Mouse (Mus musculus) heart, embryonic 16.5 days (tissue): ENCODE data around the gene Kbtbd2. TPM values are rescaled to one million over a fixed set of nuclear protein-coding genes. Genes with fewer than 3 reads are reported as not detected.

Experiments used
- ATAC-seq: fragments of 200-750 bp; cut with Nextera tagmentation; replicated peaks from 2 replicates; pipeline ENCODE4 v1.8.0; 2017; ENCODE audit warnings: moderate number of reproducible peaks; ENCODE audit not compliant: insufficient read depth, low FRiP score; ENCODE audit errors: extremely low read depth
- H3K27ac ChIP-seq: fragments of 300-500 bp; sonication (generic); 2 replicates; pipeline ENCODE4 v1.5.1; 2014; ENCODE audit warnings: mild to moderate bottlenecking, low read length, control low read depth, moderate library complexity
- H3K27me3 ChIP-seq: fragments of 300-500 bp; sonication (generic); 2 replicates; pipeline ENCODE4 v1.6.1; 2014; ENCODE audit warnings: low read length, mixed read lengths; ENCODE audit not compliant: control insufficient read depth, insufficient read depth
- H3K36me3 ChIP-seq: fragments of 300-500 bp; sonication (generic); 2 replicates; pipeline ENCODE4 v1.6.1; 2014; ENCODE audit not compliant: control insufficient read depth, insufficient read depth
- H3K4me1 ChIP-seq: fragments of 300-500 bp; sonication (generic); 2 replicates; pipeline ENCODE4 v1.6.1; 2014; ENCODE audit warnings: low read length, mixed read lengths; ENCODE audit not compliant: control insufficient read depth, insufficient read depth
- H3K4me2 ChIP-seq: fragments of 300-500 bp; sonication (generic); 2 replicates; pipeline ENCODE4 v1.6.1; 2014; ENCODE audit warnings: low read depth, mild to moderate bottlenecking, control low read depth, low read length
- H3K4me3 ChIP-seq: fragments of 300-500 bp; sonication (generic); 2 replicates; pipeline ENCODE4 v1.5.1; 2014; ENCODE audit warnings: mild to moderate bottlenecking, control low read depth, low read length
- H3K9ac ChIP-seq: fragments of 300-500 bp; sonication (generic); 2 replicates; pipeline ENCODE4 v1.6.1; 2014; ENCODE audit warnings: low read length, control low read depth
- H3K9me3 ChIP-seq: fragments of 300-500 bp; sonication (generic); replicated peaks from 2 replicates; pipeline ENCODE4 v1.6.1; 2016; ENCODE audit warnings: low read length; ENCODE audit not compliant: control insufficient read depth
- WGBS: fragments of 180-500 bp; shearing (Covaris S2); extraction: QIAGEN DNeasy Blood & Tissue Kit; methylation state at CpG from one replicate; pipeline ENCODE4 v1.1.7; 2014; 5-methylcytosine and 5-hydroxymethylcytosine counted together
- polyA plus RNA-seq: library from polyadenylated mRNA; unstranded; fragments of >200 nt; fragmentation: Nextera tagmentation; extraction: Ambion mirVana; gene quantifications from 2 replicates; pipeline ENCODE4 v1.2.1, GENCODE M21; 2015

The Kbtbd2 gene
- polyA plus RNA-seq = 27.6 and 32.6 TPM in 2 replicates

- peak; percentile 92 for ATAC-seq
- H3K4me3 ChIP-seq = peak within 1 kb of the TSS; percentile 92
- peaks cover 26% of the 10 kb centered on the region for H3K4me1 ChIP-seq
- H3K4me2 ChIP-seq = peak within 1 kb of the TSS; percentile 80
- no peaks in the 10 kb centered on the region for H3K27me3 ChIP-seq
- peak within 1 kb of the TSS; percentile 100 for H3K27ac ChIP-seq
- H3K36me3 ChIP-seq = no peaks in the 10 kb centered on the region
- no peaks in the 10 kb centered on the region for H3K9me3 ChIP-seq
- WGBS = under 1% methylated on average over 84 of the region's 98 CpGs
- peak within 1 kb of the TSS; percentile 99 for H3K9ac ChIP-seq
Measured at GRCm38 (mm10) chr6:56797311-56798151, at the start of gene Kbtbd2. TSS of gene Kbtbd2 (minus strand) at chr6:56797813.

DNA sequence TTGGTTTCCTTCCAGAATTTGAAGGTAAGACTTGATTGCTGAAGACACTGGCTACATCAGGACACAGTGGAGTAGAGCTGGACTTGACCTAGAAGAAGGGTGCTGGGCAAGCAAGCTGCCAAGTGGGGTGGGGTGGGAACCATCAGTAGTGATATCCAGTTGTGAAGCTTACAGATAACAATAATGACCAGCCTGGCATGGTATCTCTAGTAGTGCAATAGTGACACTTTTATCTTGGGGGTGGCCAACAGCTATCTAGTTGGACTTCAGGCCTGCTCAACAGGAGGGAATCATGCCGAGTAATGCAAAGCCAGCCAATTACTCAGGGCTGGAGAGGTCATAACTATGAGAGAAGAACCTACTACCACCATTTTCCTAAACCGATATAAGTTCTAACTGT lies 46.8 kb upstream of the Kbtbd2 start:
- H3K9me3 ChIP-seq = no peaks in the 10 kb centered on the region
- H3K4me2 ChIP-seq = no peak overlapping the region
- H3K27me3 ChIP-seq = no peaks in the 10 kb centered on the region
- no peak overlapping the region for H3K4me3 ChIP-seq
- H3K27ac ChIP-seq = no peak overlapping the region
- H3K36me3 ChIP-seq = no peaks in the 10 kb centered on the region
- no peak overlapping the region for H3K9ac ChIP-seq
- no peak for ATAC-seq
- H3K4me1 ChIP-seq = peaks cover 2% of the 10 kb centered on the region; the same call in 1 of the 2 replicates
- 59% methylated on average over 2 of the region's 2 CpGs for WGBS

DNA sequence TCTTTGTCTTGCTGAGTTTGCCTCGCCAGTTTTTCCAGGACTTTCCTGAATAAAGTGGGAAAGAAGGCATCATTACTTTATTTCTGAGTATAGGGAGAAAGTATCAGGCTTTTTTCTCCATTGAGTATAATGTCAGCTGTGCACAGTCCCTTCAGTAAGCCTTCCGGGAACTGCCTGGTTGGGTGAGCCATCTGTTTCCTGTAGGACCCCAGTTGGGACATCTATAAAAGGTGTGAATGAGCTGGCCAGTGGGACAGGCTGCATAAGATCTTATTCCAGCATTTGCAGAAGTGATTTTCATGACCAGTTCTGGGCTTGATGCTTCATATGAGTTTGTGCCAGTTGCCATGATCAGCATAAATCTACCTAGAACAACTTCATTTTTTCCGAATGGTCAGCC lies 45.6 kb upstream of the Kbtbd2 start:
- Histone ChIP-seq H3K4me2 (no peak overlapping the region), H3K4me1 (no peaks in the 10 kb centered on the region), H3K9me3 (no peaks in the 10 kb centered on the region), H3K36me3 (no peaks in the 10 kb centered on the region), H3K4me3 (no peak overlapping the region), H3K27ac (no peak overlapping the region), H3K27me3 (no peaks in the 10 kb centered on the region), H3K9ac (no peak overlapping the region)
- ATAC-seq = no peak
- 76% methylated on average over 3 of the region's 3 CpGs for WGBS

DNA sequence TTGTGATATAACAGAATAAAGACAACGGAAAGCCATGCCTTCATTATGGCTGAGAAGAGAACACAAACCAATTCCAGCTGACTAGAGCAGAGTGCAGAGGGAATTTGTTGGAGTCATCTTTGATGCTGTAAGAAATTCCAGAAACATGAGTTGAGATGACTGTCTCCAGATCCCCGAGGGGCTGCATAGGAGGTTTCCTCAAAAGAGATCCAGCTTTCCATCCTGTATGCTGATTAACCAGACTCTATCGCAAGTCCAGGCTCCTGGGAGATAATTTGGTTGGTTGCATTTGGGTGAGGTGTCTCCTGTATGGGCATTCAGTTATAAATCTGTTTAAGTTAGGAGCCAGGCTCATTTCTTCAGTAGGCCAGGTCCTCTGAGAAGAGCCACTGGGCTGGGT lies 40.0 kb upstream of the Kbtbd2 start:
- no peak overlapping the region for H3K4me2 ChIP-seq
- no peaks in the 10 kb centered on the region; the same call in 1 of the 2 replicates for H3K4me1 ChIP-seq
- H3K36me3 ChIP-seq = peaks cover 12% of the 10 kb centered on the region; the same call in 1 of the 2 replicates
- H3K9me3 ChIP-seq = no peaks in the 10 kb centered on the region
- 78% methylated on average over 3 of the region's 3 CpGs for WGBS
- H3K27me3 ChIP-seq = no peaks in the 10 kb centered on the region
- H3K27ac ChIP-seq = no peak overlapping the region
- H3K9ac ChIP-seq = no peak overlapping the region
- H3K4me3 ChIP-seq = no peak overlapping the region
- ATAC-seq = no peak

GRCm38 (mm10) chr6:56837166-56837565 lies 39.6 kb upstream of the Kbtbd2 start:
- Histone ChIP-seq H3K36me3 (peaks cover 12% of the 10 kb centered on the region; the same call in 1 of the 2 replicates), H3K4me2 (no peak overlapping the region), H3K4me3 (no peak overlapping the region), H3K27me3 (no peaks in the 10 kb centered on the region), H3K9me3 (no peaks in the 10 kb centered on the region), H3K27ac (no peak overlapping the region), H3K9ac (no peak overlapping the region), H3K4me1 (no peaks in the 10 kb centered on the region; the same call in 1 of the 2 replicates)
- 92% methylated on average over 12 of the region's 12 CpGs for WGBS
- ATAC-seq = no peak

- WGBS = 86% methylated on average over 10 of the region's 10 CpGs
Measured at GRCm38 (mm10) chr6:56835532-56835931, 37.9 kb upstream of the Kbtbd2 start.

GRCm38 (mm10) chr6:56834769-56835168 lies 37.2 kb upstream of the Kbtbd2 start:
- no peak overlapping the region for H3K27ac ChIP-seq
- peaks cover 12% of the 10 kb centered on the region; the same call in 1 of the 2 replicates for H3K36me3 ChIP-seq
- H3K4me2 ChIP-seq = no peak overlapping the region
- no peak for ATAC-seq
- no peak overlapping the region for H3K9ac ChIP-seq
- no peaks in the 10 kb centered on the region for H3K27me3 ChIP-seq
- WGBS = 58% methylated on average over 5 of the region's 5 CpGs
- H3K9me3 ChIP-seq = no peaks in the 10 kb centered on the region
- no peak overlapping the region for H3K4me3 ChIP-seq
- H3K4me1 ChIP-seq = no peaks in the 10 kb centered on the region; the same call in 1 of the 2 replicates

More at GRCm38 (mm10) chr6:56835532-56835931, 37.9 kb upstream of the Kbtbd2 start:
- no peaks in the 10 kb centered on the region for H3K9me3 ChIP-seq
- peaks cover 12% of the 10 kb centered on the region; the same call in 1 of the 2 replicates for H3K36me3 ChIP-seq
- no peak overlapping the region for H3K4me2 ChIP-seq
- no peak overlapping the region for H3K4me3 ChIP-seq
- ATAC-seq = no peak
- no peaks in the 10 kb centered on the region; the same call in 1 of the 2 replicates for H3K4me1 ChIP-seq
- no peaks in the 10 kb centered on the region for H3K27me3 ChIP-seq
- H3K27ac ChIP-seq = no peak overlapping the region
- H3K9ac ChIP-seq = no peak overlapping the region

DNA sequence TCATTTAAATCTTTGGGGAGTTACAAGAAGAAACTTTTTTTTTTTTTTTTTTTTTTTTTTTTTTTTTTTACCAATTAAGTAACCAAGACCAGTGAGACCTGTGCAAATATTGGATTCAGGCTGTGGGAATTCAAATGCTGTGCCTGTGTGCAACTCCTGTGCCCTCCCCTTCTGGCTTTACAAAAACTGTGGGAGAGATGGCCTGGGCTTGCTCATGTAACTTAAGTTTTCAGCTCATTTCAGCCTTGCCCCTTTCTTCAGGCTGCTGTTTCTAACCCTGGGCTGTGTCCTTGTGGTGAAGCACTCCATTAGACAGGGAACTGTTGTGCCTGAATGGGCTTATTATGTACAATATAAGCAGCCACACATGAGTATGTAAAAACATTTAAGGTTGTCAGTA lies 35.2 kb upstream of the Kbtbd2 start:
- ATAC-seq = no peak
- Histone ChIP-seq H3K9me3 (no peaks in the 10 kb centered on the region), H3K36me3 (peaks cover 12% of the 10 kb centered on the region; the same call in 1 of the 2 replicates), H3K4me3 (peak overlapping the region; percentile 79), H3K4me1 (no peaks in the 10 kb centered on the region; the same call in 1 of the 2 replicates), H3K4me2 (peak overlapping the region; percentile 84), H3K27me3 (no peaks in the 10 kb centered on the region), H3K27ac (no peak overlapping the region), H3K9ac (peak overlapping the region; percentile 91)

- Histone ChIP-seq H3K4me2 (peak overlapping the region; percentile 84), H3K27me3 (no peaks in the 10 kb centered on the region), H3K27ac (peak overlapping the region; percentile 74), H3K4me1 (no peaks in the 10 kb centered on the region; the same call in 1 of the 2 replicates), H3K4me3 (peak overlapping the region; percentile 79), H3K9me3 (no peaks in the 10 kb centered on the region), H3K36me3 (peaks cover 12% of the 10 kb centered on the region; the same call in 1 of the 2 replicates), H3K9ac (peak overlapping the region; percentile 91)
- no peak; the same call in 1 of the 2 replicates for ATAC-seq
- WGBS = 3% methylated on average over 15 of the region's 15 CpGs
Measured at GRCm38 (mm10) chr6:56832407-56832796, 34.8 kb upstream of the Kbtbd2 start.
